In genomic region chr8:108244636-108245494, GRCm38 (mm10) we compare ENCODE assay signal across 12 mouse cellular contexts.
A peak's percentile ranks its signal among the peaks of the same experiment; 100 is the strongest.
DNase-seq lines count a peak whose midpoint lies in the region; ATAC-seq lines count a peak whose summit lies in the region.
"Had no signal": no experiment of that assay in that cellular context is flagged by ENCODE, and none has a peak within 500 bp of the region (broad histone marks: within the 10 kb centered on the region; RNA-seq: fewer than 3 reads in every experiment).

No protein-coding gene starts in this region.

- no peak for ATAC-seq in heart, embryonic 14.5 days (ENCODE audit: insufficient number of reproducible peaks, insufficient read depth, low FRiP score, low read depth)
- peak; percentile 62; the same call in 1 of the 2 replicates for ATAC-seq in forebrain, embryonic 16.5 days
- ATAC-seq in midbrain, embryonic 14.5 days (ENCODE audit: low FRiP score, low TSS enrichment) = peak; percentile 65; the same call in 1 of the 2 replicates

- H3K4me2 ChIP-seq in heart, embryonic 14.5 days (ENCODE audit: low read length) = peak overlapping the region; percentile 49
- peak overlapping the region; percentile 46 for H3K4me2 ChIP-seq in forebrain, embryonic 16.5 days (ENCODE audit: low read length)
- H3K4me2 ChIP-seq in midbrain, embryonic 14.5 days (ENCODE audit: low read length) = peak overlapping the region; percentile 54

- no peak overlapping the region for H3K27ac ChIP-seq in heart, embryonic 14.5 days (replicated peaks in 1 of 2; ENCODE audit: control insufficient read depth in 1 of 2, insufficient read depth in 1 of 2, low read depth in 2 of 2, low read length in 2 of 2)
- peak overlapping the region; percentile 39 for H3K27ac ChIP-seq in forebrain, embryonic 16.5 days (ENCODE audit: low read length)
- peak overlapping the region; percentile 93 for H3K27ac ChIP-seq in midbrain, embryonic 14.5 days (replicated peaks; ENCODE audit: low read depth, low read length)

- H3K9me3 ChIP-seq in heart, embryonic 14.5 days (ENCODE audit: control insufficient read depth, low read length) = no peaks in the 10 kb centered on the region
- no peaks in the 10 kb centered on the region for H3K9me3 ChIP-seq in forebrain, embryonic 16.5 days (ENCODE audit: control insufficient read depth, low read length)
- no peaks in the 10 kb centered on the region for H3K9me3 ChIP-seq in midbrain, embryonic 14.5 days (ENCODE audit: control insufficient read depth, low read length)

- peak overlapping the region; percentile 24 to 26; a peak in 1 of 4 replicates for H3K4me3 ChIP-seq in heart, embryonic 14.5 days (ENCODE audit: control insufficient read depth in 1 of 2, insufficient read depth in 1 of 2, low read depth in 1 of 2, low read length in 2 of 2)
- peak overlapping the region; percentile 7; the same call in 1 of the 2 replicates for H3K4me3 ChIP-seq in forebrain, embryonic 16.5 days (replicated peaks; ENCODE audit: low read length)
- peak overlapping the region; percentile 20 for H3K4me3 ChIP-seq in midbrain, embryonic 14.5 days (replicated peaks; ENCODE audit: low read depth, low read length)

- H3K9ac ChIP-seq in heart, embryonic 14.5 days (ENCODE audit: low read length) = 0 out of 2 replicates have a peak overlapping the region, but pooled peaks have one; percentile 47
- peak overlapping the region; percentile 27 for H3K9ac ChIP-seq in forebrain, embryonic 16.5 days (replicated peaks; ENCODE audit: low read depth, low read length)
- H3K9ac ChIP-seq in midbrain, embryonic 14.5 days (replicated peaks; ENCODE audit: low read length) = peak overlapping the region; percentile 46

- intact Hi-C loops in heart, postnatal 10 days (cut with DNase I) = no loop called here

- WGBS in heart, embryonic 14.5 days = 55% methylated on average over 17 of the region's 17 CpGs
- 13% methylated on average over 17 of the region's 17 CpGs for WGBS in forebrain, embryonic 16.5 days
- WGBS in midbrain, embryonic 14.5 days = 5% methylated on average over 17 of the region's 17 CpGs

- no peaks in the 10 kb centered on the region for H3K27me3 ChIP-seq in heart, embryonic 14.5 days (ENCODE audit: control insufficient read depth, insufficient read depth, low read length)
- peaks cover 17% of the 10 kb centered on the region for H3K27me3 ChIP-seq in forebrain, embryonic 16.5 days (replicated peaks; ENCODE audit: control insufficient read depth, insufficient read depth, low read length)
- no peaks in the 10 kb centered on the region for H3K27me3 ChIP-seq in midbrain, embryonic 14.5 days (ENCODE audit: control insufficient read depth, insufficient read depth, low read length)

- H3K4me1 ChIP-seq in heart, embryonic 14.5 days (ENCODE audit: control insufficient read depth in 2 of 2, insufficient read depth in 2 of 2, low read length in 2 of 2) = peaks cover 5 to 8% of the 10 kb centered on the region in 2 experiments; a peak in 2 of 4 replicates
- H3K4me1 ChIP-seq in forebrain, embryonic 16.5 days (replicated peaks; ENCODE audit: control insufficient read depth, insufficient read depth, low read length) = peaks cover 20% of the 10 kb centered on the region
- peaks cover 59% of the 10 kb centered on the region for H3K4me1 ChIP-seq in midbrain, embryonic 14.5 days (ENCODE audit: control insufficient read depth, insufficient read depth, low read length)

- DNase-seq in heart, postnatal 10 days = no peak
- DNase-seq in embryo, embryonic 9.5 days (ENCODE audit: extremely low spot score) = peak; percentile 29
- DNase-seq in midbrain, embryonic 14.5 days = peak; percentile 80
- DNase-seq in frontal cortex, adult 2 months (ENCODE audit: extremely low spot score in 1 of 2, low spot score in 1 of 2) = no peak
- DNase-seq in yolk sac, embryonic 10.5 days (ENCODE audit: low spot score) = no peak
- no peak for DNase-seq in right cerebral cortex, postnatal 10 days (ENCODE audit: low spot score in 2 of 2)
- DNase-seq: adrenal gland, adult 8-10 months; cerebellum, adult 9-10 months; lung, postnatal 10 days; right cerebral cortex, postnatal 4 days had no signal

- H3K36me3 ChIP-seq in heart, embryonic 14.5 days (ENCODE audit: control insufficient read depth, insufficient read depth, low read length) = no peaks in the 10 kb centered on the region
- no peaks in the 10 kb centered on the region for H3K36me3 ChIP-seq in forebrain, embryonic 16.5 days (ENCODE audit: control insufficient read depth, insufficient read depth)
- no peaks in the 10 kb centered on the region for H3K36me3 ChIP-seq in midbrain, embryonic 14.5 days (ENCODE audit: control insufficient read depth, insufficient read depth, low read length)

Comparison
In these comparisons a context has a peak if more than half of its experiments do, and no peak if none do; other contexts are left out.
1. H3K27ac ChIP-seq: peak in forebrain, embryonic 16.5 days (single experiment) and midbrain, embryonic 14.5 days (single experiment); none in heart, embryonic 14.5 days (0 of 2).
2. DNase-seq: peak in embryo, embryonic 9.5 days (single experiment) and midbrain, embryonic 14.5 days (single experiment); none in heart, postnatal 10 days (0 of 2), frontal cortex, adult 2 months (0 of 2), yolk sac, embryonic 10.5 days (single experiment) and right cerebral cortex, postnatal 10 days (0 of 2).
3. Peak in every context shown above with its lines, with median percentiles within 50 percentile points of each other: H3K4me2 ChIP-seq, H3K4me3 ChIP-seq and H3K9ac ChIP-seq.